ENCODE assay signal across 18 mouse cellular contexts in genomic region chr17:78405336-78405735, GRCm38 (mm10). TPM values are rescaled to one million over a fixed set of nuclear protein-coding genes. Genes with fewer than 3 reads are reported as not detected.
DNase-seq lines count a peak whose midpoint lies in the region; ATAC-seq and TF ChIP-seq lines count a peak whose summit lies in the region.
"Had no signal": no experiment of that assay in that cellular context is flagged by ENCODE, and none has a peak within 500 bp of the region (broad histone marks: within the 10 kb centered on the region; RNA-seq: fewer than 3 reads in every experiment).

No protein-coding gene starts in this region.

- peaks cover 5% of the 10 kb centered on the region for H3K36me3 ChIP-seq in midbrain, postnatal 0 days (ENCODE audit: insufficient read depth, low read length)
- H3K36me3 ChIP-seq in midbrain, embryonic 14.5 days (ENCODE audit: control insufficient read depth, insufficient read depth, low read length) = peaks cover 13% of the 10 kb centered on the region; the same call in 1 of the 2 replicates

- DNase-seq in adrenal gland, adult 8-10 months = peak; percentile 30
- no peak for DNase-seq in adrenal gland, adult 18-20 months (ENCODE audit: low spot score in 2 of 2)
- DNase-seq in midbrain, postnatal 0 days (ENCODE audit: low spot score) = peak; percentile 26
- no peak for DNase-seq in midbrain, embryonic 14.5 days
- DNase-seq in cerebellum, postnatal 14 days = peak; percentile 81 to 92
- peak; percentile 57 for DNase-seq in skeletal muscle tissue, adult 2 months (ENCODE audit: low read depth, low spot score)
- DNase-seq in urinary bladder, adult 18-20 months (ENCODE audit: low spot score in 2 of 2) = no peak
- DNase-seq in neural tube, embryonic 10.5 days (ENCODE audit: extremely low spot score, low spot score) = no peak
- DNase-seq: forebrain, postnatal 0 days; kidney, postnatal 10 days; lung, embryonic 14.5 days; thymus, postnatal 36 days had no signal

- 96% methylated on average over 3 of the region's 3 CpGs for WGBS in midbrain, postnatal 0 days
- WGBS in midbrain, embryonic 14.5 days = 97% methylated on average over 3 of the region's 3 CpGs

- H3K27ac ChIP-seq in midbrain, postnatal 0 days (ENCODE audit: low read depth, low read length) = no peak overlapping the region
- H3K27ac ChIP-seq in midbrain, embryonic 14.5 days (replicated peaks; ENCODE audit: low read depth, low read length) = no peak overlapping the region
- H3K27ac ChIP-seq: embryonic facial prominence, embryonic 10.5 days; hindbrain, embryonic 12.5 days; intestine, embryonic 15.5 days; neural tube, embryonic 15.5 days had no signal

- H3K4me3 ChIP-seq in midbrain, postnatal 0 days (ENCODE audit: low read depth, low read length) = no peak overlapping the region
- no peak overlapping the region for H3K4me3 ChIP-seq in midbrain, embryonic 14.5 days (replicated peaks; ENCODE audit: low read depth, low read length)
- H3K4me3 ChIP-seq: embryonic facial prominence, embryonic 10.5 days; erythroblast, embryonic 14.5 days; hindbrain, embryonic 12.5 days; intestine, embryonic 15.5 days; neural tube, embryonic 15.5 days had no signal

- 0 out of 2 replicates have a peak, but pooled peaks cover 2% of the 10 kb centered on the region for H3K4me1 ChIP-seq in midbrain, postnatal 0 days (ENCODE audit: insufficient read depth, low read length)
- H3K4me1 ChIP-seq in midbrain, embryonic 14.5 days (ENCODE audit: control insufficient read depth, insufficient read depth, low read length) = no peaks in the 10 kb centered on the region

- no peak for ATAC-seq in midbrain, postnatal 0 days (ENCODE audit: low FRiP score)
- no peak for ATAC-seq in midbrain, embryonic 14.5 days (ENCODE audit: low FRiP score, low TSS enrichment)
- ATAC-seq: forebrain, postnatal 0 days; intestine, embryonic 15.5 days had no signal

- H3K9me3 ChIP-seq in midbrain, postnatal 0 days (ENCODE audit: low read length) = no peaks in the 10 kb centered on the region
- no peaks in the 10 kb centered on the region for H3K9me3 ChIP-seq in midbrain, embryonic 14.5 days (ENCODE audit: control insufficient read depth, low read length)
- H3K9me3 ChIP-seq: embryonic facial prominence, embryonic 10.5 days; hindbrain, embryonic 12.5 days; intestine, embryonic 15.5 days; neural tube, embryonic 15.5 days had no signal

- H3K9ac ChIP-seq in midbrain, postnatal 0 days (replicated peaks; ENCODE audit: low read length, poor library complexity, severe bottlenecking) = no peak overlapping the region
- no peak overlapping the region for H3K9ac ChIP-seq in midbrain, embryonic 14.5 days (replicated peaks; ENCODE audit: low read length)
- H3K9ac ChIP-seq: forebrain, postnatal 0 days; hindbrain, embryonic 12.5 days; intestine, embryonic 15.5 days; lung, embryonic 14.5 days; neural tube, embryonic 15.5 days had no signal

- H3K4me2 ChIP-seq in midbrain, postnatal 0 days (ENCODE audit: low read depth, low read length, poor library complexity, severe bottlenecking) = no peak overlapping the region
- no peak overlapping the region for H3K4me2 ChIP-seq in midbrain, embryonic 14.5 days (ENCODE audit: low read length)
- H3K4me2 ChIP-seq: hindbrain, embryonic 12.5 days; intestine, embryonic 15.5 days; lung, embryonic 14.5 days; neural tube, embryonic 15.5 days had no signal

- no peaks in the 10 kb centered on the region for H3K27me3 ChIP-seq in midbrain, postnatal 0 days (ENCODE audit: insufficient read depth, low read length)
- H3K27me3 ChIP-seq in midbrain, embryonic 14.5 days (ENCODE audit: control insufficient read depth, insufficient read depth, low read length) = no peaks in the 10 kb centered on the region
- H3K27me3 ChIP-seq: CH12.LX; hindbrain, embryonic 12.5 days; intestine, embryonic 15.5 days; neural tube, embryonic 15.5 days had no signal

- no peak for TF ChIP-seq CTCF in midbrain, postnatal 0 days (IDR thresholded peaks at IDR 0.05)

RNA-seq across cellular contexts. Expression of gene Fez2, which starts 12.6 kb away (rescaled TPM):
- 10 to 100 TPM; 56.4 to 85.3 (median 72.8) TPM for total RNA-seq in adrenal gland, adult 8-10 months (2022)
- 10 to 100 TPM; 47.0 to 60.6 TPM for total RNA-seq in adrenal gland, adult 18-20 months (2021)
- total RNA-seq in midbrain, postnatal 0 days (2014; rRNA removed) = 46.2 and 51.6 TPM in 2 replicates
- 60.4 and 66.5 TPM in 2 replicates for polyA plus RNA-seq in midbrain, postnatal 0 days (2015; fragmentation: Nextera tagmentation; extraction: Ambion mirVana)
- 44.5 and 51.0 TPM in 2 replicates for polyA plus RNA-seq in midbrain, embryonic 14.5 days (2014; fragmentation: Nextera tagmentation; extraction: Ambion mirVana)

Comparison
In these comparisons a context has a peak if more than half of its experiments do, and no peak if none do; other contexts are left out.
1. DNase-seq: peak in adrenal gland, adult 8-10 months (single experiment), midbrain, postnatal 0 days (single experiment), cerebellum, postnatal 14 days (2 of 2) and skeletal muscle tissue, adult 2 months (single experiment); none in adrenal gland, adult 18-20 months (0 of 2), midbrain, embryonic 14.5 days (single experiment), urinary bladder, adult 18-20 months (0 of 2) and neural tube, embryonic 10.5 days (single experiment).